Mouse (Mus musculus) intestine, postnatal 0 days (tissue): ENCODE measurements around the gene Mdh1. TPM values are rescaled to one million over a fixed set of nuclear protein-coding genes. Genes with fewer than 3 reads are reported as not detected.
A peak's percentile ranks its signal among the peaks of the same experiment; 100 is the strongest.

Source experiments
- ATAC-seq: fragments of 200-750 bp; cut with Nextera tagmentation; 2 replicates; pipeline ENCODE4 v1.8.0; 2017; ENCODE audit warnings: mild to moderate bottlenecking, moderate TSS enrichment, moderate library complexity
- H3K27ac ChIP-seq: fragments of 300-500 bp; sonication (generic); 2 replicates; pipeline ENCODE4 v1.5.1; 2014; ENCODE audit warnings: mild to moderate bottlenecking, low read depth, low read length, moderate library complexity
- H3K27me3 ChIP-seq: fragments of 300-500 bp; sonication (generic); replicated peaks from 2 replicates; pipeline ENCODE4 v1.6.1; 2014; ENCODE audit warnings: low read length, mixed read lengths; ENCODE audit not compliant: control insufficient read depth, insufficient read depth
- H3K36me3 ChIP-seq: fragments of 300-500 bp; sonication (generic); 2 replicates; pipeline ENCODE4 v1.6.1; 2014; ENCODE audit warnings: mild to moderate bottlenecking, moderate library complexity; ENCODE audit not compliant: control insufficient read depth, insufficient read depth
- H3K4me1 ChIP-seq: fragments of 300-500 bp; sonication (generic); replicated peaks from 2 replicates; pipeline ENCODE4 v1.6.1; 2014; ENCODE audit warnings: antibody characterized with exemption, low read length, mixed read lengths; ENCODE audit not compliant: control insufficient read depth, insufficient read depth
- H3K4me2 ChIP-seq: fragments of 300-500 bp; sonication (generic); replicated peaks from 2 replicates; pipeline ENCODE4 v1.6.1; 2014; ENCODE audit warnings: low read depth, mild to moderate bottlenecking, moderate library complexity
- H3K4me3 ChIP-seq: fragments of 300-500 bp; sonication (generic); 2 replicates; pipeline ENCODE4 v1.5.1; 2014; ENCODE audit warnings: low read depth, low read length
- H3K9ac ChIP-seq: fragments of 300-500 bp; sonication (generic); 2 replicates; pipeline ENCODE4 v1.6.1; 2014; ENCODE audit warnings: mild to moderate bottlenecking, low read depth, low read length
- H3K9me3 ChIP-seq: fragments of 300-500 bp; sonication (generic); 2 replicates; pipeline ENCODE4 v1.6.1; 2016; ENCODE audit warnings: mixed run types; ENCODE audit not compliant: control insufficient read depth
- CTCF ChIP-seq: sonication (generic); IDR thresholded peaks from 2 replicates; pipeline ENCODE4 v1.5.1; 2016; ENCODE audit warnings: low read depth, mild to moderate bottlenecking, control low read depth, antibody characterized with exemption, moderate library complexity
- WGBS: fragments of 180-500 bp; shearing (Covaris S2); extraction: QIAGEN DNeasy Blood & Tissue Kit; methylation state at CpG from one replicate; pipeline ENCODE4 v1.1.7; 2014; 5-methylcytosine and 5-hydroxymethylcytosine counted together
- polyA plus RNA-seq: library from polyadenylated mRNA; unstranded; fragments of >200 nt; fragmentation: Nextera tagmentation; extraction: Ambion mirVana; gene quantifications from 2 replicates; pipeline ENCODE4 v1.2.1, GENCODE M21; 2015

Gene Mdh1
- polyA plus RNA-seq, 1 experiment from 2014 or later: 779 TPM

DNA sequence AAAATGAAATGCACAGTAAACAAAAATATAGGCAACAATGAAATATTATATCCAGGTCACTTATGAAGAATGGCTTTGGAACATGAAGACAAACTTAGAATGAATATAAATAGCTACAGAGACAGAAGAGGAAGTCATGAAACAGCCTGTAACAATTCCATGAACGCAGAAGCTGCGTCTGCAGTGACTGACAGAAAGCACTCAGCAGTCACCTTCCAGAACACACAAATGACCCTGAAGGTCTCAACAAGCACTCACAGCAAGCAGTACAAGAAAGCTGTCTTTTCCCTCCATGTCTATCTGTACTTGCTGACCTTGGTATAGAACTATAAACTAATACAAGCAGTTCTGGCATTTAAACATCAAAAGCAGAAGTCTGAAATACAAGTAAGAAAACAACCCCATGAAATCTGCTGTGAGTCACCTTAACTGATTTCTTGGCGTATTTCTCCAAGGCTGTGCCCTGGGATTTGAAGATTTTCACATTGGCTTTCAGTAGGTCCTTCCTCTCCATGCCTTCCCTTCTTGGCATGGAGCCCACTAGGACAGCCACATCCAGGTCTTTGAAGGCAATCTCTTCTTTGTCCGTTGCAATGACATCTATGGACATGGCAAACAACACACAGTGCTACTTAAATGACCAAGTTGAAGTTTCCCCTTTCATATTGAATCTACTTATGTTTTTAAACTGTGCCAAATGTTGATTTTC, 8.4 kb downstream of the Mdh1 start:
- H3K27me3 ChIP-seq: no peaks in the 10 kb centered on the region
- H3K36me3 ChIP-seq: peaks cover 27% of the 10 kb centered on the region
- H3K4me1 ChIP-seq: no peaks in the 10 kb centered on the region; the same call in none of the 2 replicates
- no peak overlapping the region for H3K4me3 ChIP-seq
- no peak for ATAC-seq
- no peak overlapping the region for H3K4me2 ChIP-seq
- no peak overlapping the region for H3K9ac ChIP-seq
- WGBS: 53% methylated on average over 4 of the region's 4 CpGs
- H3K27ac ChIP-seq: no peak overlapping the region
- TF ChIP-seq CTCF: no peak
- no peaks in the 10 kb centered on the region for H3K9me3 ChIP-seq

DNA sequence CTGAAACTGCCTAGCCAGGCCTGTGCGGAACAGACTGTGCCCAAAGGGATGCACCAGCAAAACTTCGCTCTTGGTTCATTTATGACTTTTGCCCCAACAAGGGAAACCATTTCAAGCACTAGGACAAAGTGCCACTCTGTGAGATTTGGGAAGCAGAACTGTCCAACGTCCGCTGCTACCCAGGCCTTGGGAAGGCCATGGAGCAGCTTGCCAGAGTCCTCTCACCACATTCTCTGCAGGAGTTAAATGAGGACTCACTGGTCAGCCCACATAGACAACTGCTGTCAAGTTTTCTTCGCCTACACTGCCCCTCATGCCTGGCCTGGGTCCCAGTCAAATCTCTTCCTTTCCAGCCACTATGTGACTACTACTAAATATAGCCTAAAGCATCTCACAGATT, 10.8 kb downstream of the Mdh1 start:
- TF ChIP-seq CTCF: no peak
- Histone ChIP-seq H3K9me3 (no peaks in the 10 kb centered on the region), H3K27ac (no peak overlapping the region), H3K4me2 (no peak overlapping the region), H3K9ac (no peak overlapping the region), H3K4me1 (no peaks in the 10 kb centered on the region; the same call in 1 of the 2 replicates), H3K36me3 (peaks cover 40% of the 10 kb centered on the region), H3K27me3 (no peaks in the 10 kb centered on the region), H3K4me3 (no peak overlapping the region)
- ATAC-seq: no peak
- WGBS: 84% methylated on average over 5 of the region's 5 CpGs

DNA sequence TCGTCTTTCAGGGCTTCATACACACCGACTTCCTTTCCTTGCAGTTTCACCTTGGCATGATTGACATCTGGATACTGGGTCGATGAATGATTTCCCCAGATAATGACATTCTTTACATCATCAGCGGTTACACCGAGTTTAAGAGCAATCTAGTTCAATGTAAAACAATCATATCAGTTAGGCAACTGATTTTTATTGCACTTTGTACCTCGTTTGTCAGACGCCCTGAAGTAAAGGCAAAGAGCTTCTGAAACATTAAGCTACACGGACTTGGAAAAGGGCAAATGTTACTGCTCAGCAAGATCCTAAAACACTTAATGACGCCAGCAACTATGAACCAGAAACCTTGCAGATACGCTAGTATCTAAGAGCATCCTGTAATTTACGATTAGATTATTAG, 12.4 kb downstream of the Mdh1 start:
- H3K9ac ChIP-seq: no peak overlapping the region
- 36% methylated on average over 11 of the region's 11 CpGs for WGBS
- no peak for TF ChIP-seq CTCF

DNA sequence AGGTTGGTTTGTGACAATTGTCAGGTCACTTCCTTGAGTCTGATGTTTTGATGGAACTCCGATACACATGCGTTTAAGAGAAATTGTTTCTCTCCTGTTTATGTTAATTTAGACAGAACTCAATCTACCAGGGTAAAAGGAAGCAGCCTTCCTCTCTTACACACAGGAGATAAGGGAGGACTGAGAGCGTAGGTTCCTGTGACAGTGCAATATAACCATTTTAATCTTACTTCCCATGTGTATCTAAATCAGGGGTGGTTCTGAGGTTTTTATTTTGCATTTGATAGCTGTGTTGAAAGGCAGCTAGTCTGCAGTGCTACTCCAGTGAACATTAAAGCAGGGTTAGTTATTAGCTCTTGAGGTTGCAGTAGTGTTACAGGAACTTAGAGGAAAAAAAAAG, 20.1 kb downstream of the Mdh1 start:
- no peak for ATAC-seq
- Histone ChIP-seq H3K4me2 (no peak overlapping the region), H3K9me3 (no peaks in the 10 kb centered on the region), H3K27ac (no peak overlapping the region), H3K36me3 (no peaks in the 10 kb centered on the region), H3K27me3 (no peaks in the 10 kb centered on the region), H3K4me1 (no peaks in the 10 kb centered on the region; the same call in 1 of the 2 replicates), H3K4me3 (no peak overlapping the region), H3K9ac (no peak overlapping the region)
- WGBS: 48% methylated on average over 3 of the region's 3 CpGs
- no peak for TF ChIP-seq CTCF

More for the DNA sequence above, 12.4 kb downstream of the Mdh1 start:
- peaks cover 38% of the 10 kb centered on the region for H3K36me3 ChIP-seq
- H3K4me1 ChIP-seq: no peaks in the 10 kb centered on the region
- H3K9me3 ChIP-seq: no peaks in the 10 kb centered on the region
- no peak overlapping the region for H3K4me3 ChIP-seq
- H3K27ac ChIP-seq: no peak overlapping the region
- no peaks in the 10 kb centered on the region for H3K27me3 ChIP-seq
- ATAC-seq: peak; percentile 79
- H3K4me2 ChIP-seq: no peak overlapping the region

DNA sequence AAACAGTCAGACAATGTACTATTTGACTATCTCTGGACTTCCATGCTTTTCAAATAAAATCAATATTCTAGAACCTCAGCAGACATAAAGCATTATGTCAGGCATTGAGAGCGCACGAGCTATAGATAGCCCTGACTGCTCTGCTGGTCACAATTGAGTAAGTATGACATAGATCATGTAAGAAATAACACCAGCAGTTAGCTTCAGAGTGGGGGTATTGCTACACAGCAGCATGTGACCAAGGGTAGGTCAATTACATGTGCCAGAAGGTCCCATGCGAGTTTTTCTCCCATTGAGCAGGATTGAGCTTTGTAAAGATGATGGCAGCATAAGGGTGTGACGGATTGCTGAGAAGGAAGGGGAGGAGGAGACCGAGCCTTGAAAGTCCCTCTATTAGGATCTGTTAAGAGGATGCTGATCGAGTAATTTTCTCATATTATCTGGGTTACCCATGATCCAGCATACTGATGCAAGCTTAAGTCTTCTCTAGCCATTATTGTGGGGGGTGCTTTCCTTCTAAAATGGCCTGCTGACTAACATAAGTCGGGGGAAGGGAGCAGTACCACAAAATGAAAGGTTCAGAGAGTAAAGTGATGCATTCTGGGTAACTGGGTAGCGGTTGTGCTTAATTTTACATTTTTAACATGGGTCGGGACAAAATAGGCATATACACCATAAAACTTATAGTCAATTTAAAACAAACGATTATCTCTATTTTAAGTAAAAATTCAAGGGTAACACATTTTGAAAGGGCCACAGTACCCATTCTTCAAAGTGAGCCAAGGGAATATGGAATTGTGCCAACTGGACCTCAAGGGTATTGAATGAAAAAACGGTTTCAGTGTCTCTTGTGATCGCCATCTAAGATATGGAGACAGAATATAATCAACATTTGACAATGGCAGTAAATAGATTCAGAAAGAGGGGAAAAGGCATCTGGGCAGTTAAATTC, 21.7 kb downstream of the Mdh1 start:
- WGBS: 62% methylated on average over 12 of the region's 12 CpGs
- Histone ChIP-seq H3K4me3 (no peak overlapping the region), H3K27ac (peak overlapping the region; percentile 76), H3K9me3 (no peaks in the 10 kb centered on the region), H3K4me2 (peak overlapping the region; percentile 32), H3K36me3 (no peaks in the 10 kb centered on the region), H3K4me1 (no peaks in the 10 kb centered on the region; the same call in 1 of the 2 replicates), H3K27me3 (no peaks in the 10 kb centered on the region), H3K9ac (no peak overlapping the region)
- TF ChIP-seq CTCF: no peak
- peak; percentile 88 for ATAC-seq

DNA sequence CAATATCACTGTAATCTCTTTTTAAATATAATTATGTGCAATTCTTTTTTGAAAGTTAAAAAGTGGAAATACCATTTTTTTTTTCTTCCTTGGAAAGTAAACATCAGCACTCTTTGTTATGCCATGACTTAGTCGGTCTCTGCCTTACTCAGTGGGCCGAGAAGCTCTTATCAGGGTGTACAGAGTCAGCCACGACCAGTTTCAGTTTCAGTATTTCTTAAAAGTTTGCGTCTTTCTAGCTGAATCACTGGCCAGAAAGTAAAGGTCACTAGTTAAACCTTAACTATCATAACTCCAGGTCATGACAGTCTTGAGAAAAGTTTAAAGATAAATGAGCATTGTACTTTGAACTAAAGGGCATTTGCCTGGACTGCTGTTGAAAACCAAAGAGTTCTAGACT, 22.4 kb downstream of the Mdh1 start:
- peak; percentile 93 for ATAC-seq
- peak overlapping the region; percentile 32; the same call in 1 of the 2 replicates for H3K4me2 ChIP-seq
- TF ChIP-seq CTCF: no peak
- no peak overlapping the region for H3K4me3 ChIP-seq
- no peak overlapping the region for H3K9ac ChIP-seq
- 28% methylated on average over 4 of the region's 4 CpGs for WGBS
- peak overlapping the region; percentile 76 for H3K27ac ChIP-seq
- no peaks in the 10 kb centered on the region for H3K27me3 ChIP-seq
- H3K9me3 ChIP-seq: no peaks in the 10 kb centered on the region
- no peaks in the 10 kb centered on the region for H3K36me3 ChIP-seq
- H3K4me1 ChIP-seq: no peaks in the 10 kb centered on the region; the same call in 1 of the 2 replicates
